In genomic region chr4:43205571-43205970, GRCm38 (mm10) we compare ENCODE assay signal across 16 mouse cellular contexts.
"Had no signal": no experiment of that assay in that cellular context is flagged by ENCODE, and none has a peak within 500 bp of the region (broad histone marks: within the 10 kb centered on the region; RNA-seq: fewer than 3 reads in every experiment).

No protein-coding gene starts in this region.

- H3K36me3 ChIP-seq: kidney, embryonic 15.5 days; liver, embryonic 13.5 days; midbrain, embryonic 15.5 days had no signal

- ATAC-seq: midbrain, embryonic 15.5 days had no signal

- H3K9me3 ChIP-seq: kidney, embryonic 15.5 days; liver, embryonic 13.5 days; midbrain, embryonic 15.5 days had no signal

- H3K4me3 ChIP-seq: kidney, embryonic 15.5 days; liver, embryonic 13.5 days; midbrain, embryonic 15.5 days; myocyte; neural tube, embryonic 13.5 days had no signal

- H3K4me1 ChIP-seq: liver, embryonic 13.5 days had no signal

- H3K9ac ChIP-seq: kidney, embryonic 15.5 days; liver, embryonic 13.5 days; midbrain, embryonic 15.5 days; neural tube, embryonic 13.5 days had no signal

- H3K4me2 ChIP-seq: kidney, embryonic 15.5 days; liver, embryonic 13.5 days; midbrain, embryonic 11.5 days; midbrain, embryonic 15.5 days; neural tube, embryonic 13.5 days had no signal

- H3K27ac ChIP-seq: kidney, embryonic 15.5 days; liver, embryonic 13.5 days; midbrain, embryonic 15.5 days; neural tube, embryonic 13.5 days; stomach, postnatal 0 days had no signal

- DNase-seq: kidney, adult 8-10 months; kidney, postnatal 14 days; kidney, postnatal 4 days; liver, embryonic 13.5 days; lung, adult 2 months; lung, postnatal 14 days; lung, postnatal 4 days; thymus, adult 2 months; thymus, postnatal 14 days; thymus, postnatal 4 days had no signal

- H3K27me3 ChIP-seq: kidney, embryonic 15.5 days; liver, embryonic 13.5 days; midbrain, embryonic 15.5 days; neural tube, embryonic 13.5 days had no signal
